Mouse (Mus musculus) olfactory bulb, adult 2 months (tissue): ENCODE measurements around the gene Gm9821. TPM values are rescaled to one million over a fixed set of nuclear protein-coding genes. Genes with fewer than 3 reads are reported as not detected.

ENCODE experiments used
- H3K27ac ChIP-seq: fragments of 200-500 bp; 2 replicates; pipeline ENCODE4 v1.5.1; 2012; ENCODE audit warnings: low read depth, low read length; ENCODE audit not compliant: insufficient read depth
- H3K4me1 ChIP-seq: fragments of 200-500 bp; 2 replicates; pipeline ENCODE4 v1.6.1; 2012; ENCODE audit warnings: low read length; ENCODE audit not compliant: control insufficient read depth, insufficient read depth
- H3K4me3 ChIP-seq: fragments of 200-500 bp; 2 replicates; pipeline ENCODE4 v1.5.1; 2012; ENCODE audit warnings: mild to moderate bottlenecking, low read depth, low read length, moderate library complexity; ENCODE audit not compliant: insufficient read depth
- CTCF ChIP-seq: fragments of 200-500 bp; IDR thresholded peaks from 2 replicates; pipeline ENCODE4 v1.5.1; 2012; ENCODE audit warnings: low read depth, mild to moderate bottlenecking, low read length, moderate library complexity; ENCODE audit not compliant: insufficient read depth
- POLR2A ChIP-seq: fragments of 200-500 bp; IDR thresholded peaks from 2 replicates; pipeline ENCODE4 v1.6.1; 2012; ENCODE audit warnings: mild to moderate bottlenecking, low read depth, low read length, moderate library complexity; ENCODE audit not compliant: insufficient read depth
- WGBS: fragments of 180-500 bp; shearing (Covaris S2); methylation state at CpG from one replicate; pipeline ENCODE4 v1.1.7; 2018; 5-methylcytosine and 5-hydroxymethylcytosine counted together
- polyA plus RNA-seq: library from polyadenylated mRNA; stranded (reverse); fragments of >200 nt; gene quantifications from 2 replicates; pipeline ENCODE4 v1.2.4, GENCODE M21; 2012; ENCODE audit warnings: low replicate concordance; ENCODE audit not compliant: missing spikeins, insufficient read depth, insufficient read length

The Gm9821 gene
- polyA plus RNA-seq, 1 experiment = not detected

DNA sequence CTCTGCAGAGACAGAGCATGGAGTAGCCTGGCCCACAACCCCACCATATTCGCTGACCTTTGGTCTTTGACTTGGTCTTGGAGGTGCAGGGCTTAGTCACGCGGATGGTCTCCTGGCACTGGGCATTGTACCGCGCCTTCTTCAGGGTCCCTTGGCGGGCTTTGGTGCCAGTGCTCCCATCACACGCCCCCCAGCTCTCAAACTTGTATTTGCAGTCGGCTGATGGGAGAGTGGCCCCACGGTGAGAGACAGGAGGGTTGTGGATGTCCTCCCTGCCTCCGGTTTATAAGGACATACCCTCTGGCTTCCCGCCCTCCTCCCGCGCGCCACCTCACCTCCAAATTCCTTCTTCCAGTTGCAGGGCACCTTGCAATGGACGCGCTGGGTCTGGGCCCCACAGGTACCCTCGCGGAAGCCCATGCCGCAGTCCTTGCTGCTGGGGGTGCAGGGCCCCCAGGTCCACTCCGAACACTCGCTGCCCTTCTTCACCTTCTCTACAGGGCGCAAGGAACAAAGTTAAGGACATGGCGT is 14.7 kb upstream of the Gm9821 start:
- TF ChIP-seq CTCF = no peak
- TF ChIP-seq POLR2A = no peak
- peaks cover 78% of the 10 kb centered on the region for H3K4me1 ChIP-seq
- 44% methylated on average over 23 of the region's 23 CpGs for WGBS
- H3K27ac ChIP-seq = peak overlapping the region; percentile 27; the same call in 1 of the 2 replicates
- H3K4me3 ChIP-seq = peak overlapping the region; percentile 22

DNA sequence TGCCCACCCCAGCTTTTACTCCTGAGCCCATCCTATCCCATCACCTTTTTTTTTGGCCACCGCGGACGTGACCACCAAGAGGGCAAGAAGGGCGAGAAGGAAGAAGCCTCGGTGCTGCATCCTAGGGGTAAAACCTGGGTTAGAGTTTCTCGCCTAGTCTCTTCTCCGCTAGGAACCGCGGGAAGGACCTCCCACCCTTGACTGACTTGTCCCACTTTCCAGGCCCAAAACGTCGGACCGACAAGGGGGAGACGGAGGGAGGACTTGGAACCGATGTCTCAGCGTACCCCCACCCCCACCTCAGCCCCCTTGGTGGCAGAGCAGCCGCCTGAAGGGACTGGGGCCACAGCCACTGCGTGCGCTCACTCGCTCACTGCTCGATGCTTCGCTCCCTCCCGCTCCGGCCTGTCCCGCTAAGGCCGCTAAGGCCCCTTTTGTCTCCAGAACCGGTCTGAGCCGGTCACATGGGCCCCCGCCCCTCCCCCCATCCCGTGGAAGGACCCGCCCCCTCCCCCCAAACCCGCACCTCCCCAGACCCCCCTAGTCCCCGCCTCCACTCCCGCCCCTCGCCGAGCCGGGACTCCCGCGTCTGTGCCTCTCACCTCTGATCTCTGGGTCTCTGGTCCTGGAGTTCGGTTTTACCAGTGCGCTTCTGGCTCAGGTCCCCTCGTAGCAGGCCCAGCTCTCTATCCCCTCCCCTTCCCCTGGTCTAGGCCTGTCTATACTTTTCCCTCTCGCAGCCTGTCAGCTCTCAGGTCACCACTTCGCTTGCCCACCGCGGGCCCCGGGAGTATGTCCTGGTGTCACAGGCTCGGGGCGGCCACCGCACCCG is 14.0 kb upstream of the Gm9821 start:
- no peak for TF ChIP-seq POLR2A
- H3K27ac ChIP-seq = peak overlapping the region; percentile 27; the same call in 1 of the 2 replicates
- 20% methylated on average over 48 of the region's 50 CpGs for WGBS
- peaks cover 78% of the 10 kb centered on the region for H3K4me1 ChIP-seq
- peak overlapping the region; percentile 22 for H3K4me3 ChIP-seq

DNA sequence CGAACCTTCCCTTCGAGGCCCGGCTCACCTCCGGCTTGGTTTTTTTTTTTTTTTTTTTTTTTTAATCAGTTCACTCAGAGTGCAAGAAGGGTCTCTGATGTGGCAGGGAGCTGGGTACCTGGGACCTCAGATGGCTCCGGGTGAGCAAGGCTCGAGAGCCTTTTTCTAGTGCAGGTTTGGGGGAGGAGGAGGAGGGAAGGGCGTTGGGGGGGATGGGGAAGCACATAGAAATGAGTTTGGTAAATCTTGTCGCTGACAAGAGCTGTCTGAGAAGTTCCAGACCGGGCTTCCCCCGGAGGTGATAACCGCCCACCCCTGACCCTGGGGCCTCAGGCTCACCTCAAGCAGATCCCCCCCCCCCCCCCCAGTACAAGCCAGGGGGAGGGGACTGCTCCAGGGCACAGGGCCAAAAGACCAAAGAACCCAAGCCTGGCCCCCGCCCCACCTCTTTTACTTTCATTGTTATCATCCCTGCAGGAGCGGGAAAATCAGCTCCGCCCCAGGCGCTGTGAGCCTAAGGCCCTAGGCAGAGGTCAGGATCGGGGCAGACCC is 13.3 kb upstream of the Gm9821 start, which contains the start of gene Mdk:
Gene Mdk (minus strand): TSS at position 138 of the 552 bp plus-strand sequence.
- Histone ChIP-seq H3K4me1 (peaks cover 79% of the 10 kb centered on the region), H3K27ac (peak within 1 kb of the TSS; percentile 27; the same call in 1 of the 2 replicates), H3K4me3 (peak within 1 kb of the TSS; percentile 22)
- TF ChIP-seq POLR2A (no peak), CTCF (no peak)
- WGBS = 25% methylated on average over 16 of the region's 16 CpGs

DNA sequence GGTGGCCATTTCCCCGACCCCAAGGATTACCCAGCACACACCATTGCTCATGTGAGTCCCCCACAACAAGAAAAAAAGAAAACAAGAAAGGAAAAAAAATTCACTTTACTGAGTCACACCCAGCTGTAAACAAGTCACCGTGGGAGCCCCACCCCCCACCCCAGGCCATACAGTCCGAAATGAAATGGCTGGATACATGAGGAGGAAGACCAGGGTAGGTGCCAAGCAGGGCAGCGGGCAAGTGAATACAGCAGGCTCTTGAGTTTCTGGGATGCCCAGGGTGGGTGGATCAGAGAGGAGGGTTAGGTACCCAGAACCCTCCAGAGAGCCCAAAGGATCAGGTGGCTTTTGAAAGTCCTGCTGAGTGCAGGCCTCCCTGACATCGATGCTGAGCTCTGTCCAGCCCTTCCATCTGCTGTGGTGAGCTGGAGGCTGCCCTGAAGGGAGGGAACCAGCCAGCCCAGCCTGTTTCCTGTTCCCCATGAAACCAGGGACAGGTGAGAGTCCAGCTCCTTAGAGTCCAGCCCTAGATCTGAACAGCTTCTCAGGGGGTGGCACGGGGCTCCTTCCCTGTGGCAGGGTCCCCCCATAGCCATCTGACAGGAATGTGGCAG is 12.7 kb upstream of the Gm9821 start:
- TF ChIP-seq CTCF = no peak
- TF ChIP-seq POLR2A = no peak
- no peak overlapping the region for H3K27ac ChIP-seq
- H3K4me1 ChIP-seq = peaks cover 73% of the 10 kb centered on the region
- H3K4me3 ChIP-seq = no peak overlapping the region
- 31% methylated on average over 6 of the region's 6 CpGs for WGBS

DNA sequence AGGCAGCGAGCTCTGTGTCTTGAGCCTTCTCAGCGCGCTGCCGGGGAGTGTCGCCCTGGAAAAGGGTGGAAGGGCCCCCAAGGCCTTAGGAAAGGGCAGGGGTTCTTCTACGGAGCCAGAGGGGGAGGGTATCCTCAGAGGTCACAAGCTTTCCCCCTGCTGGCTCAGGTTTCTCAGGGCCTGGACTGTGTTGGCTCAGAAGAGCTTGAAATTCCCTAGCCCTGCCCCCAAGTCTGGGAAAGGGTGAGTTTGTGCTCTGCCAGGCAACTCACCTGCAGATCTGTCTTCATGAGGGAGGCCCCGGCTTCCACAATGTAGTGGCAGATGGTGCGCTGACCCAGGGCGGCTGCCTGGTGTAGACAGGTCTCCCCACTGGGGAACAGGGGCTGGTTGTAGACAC is 12.0 kb upstream of the Gm9821 start:
- TF ChIP-seq POLR2A (no peak), CTCF (no peak)
- Histone ChIP-seq H3K27ac (no peak overlapping the region), H3K4me1 (peaks cover 66% of the 10 kb centered on the region), H3K4me3 (no peak overlapping the region)
- WGBS = 76% methylated on average over 9 of the region's 9 CpGs

DNA sequence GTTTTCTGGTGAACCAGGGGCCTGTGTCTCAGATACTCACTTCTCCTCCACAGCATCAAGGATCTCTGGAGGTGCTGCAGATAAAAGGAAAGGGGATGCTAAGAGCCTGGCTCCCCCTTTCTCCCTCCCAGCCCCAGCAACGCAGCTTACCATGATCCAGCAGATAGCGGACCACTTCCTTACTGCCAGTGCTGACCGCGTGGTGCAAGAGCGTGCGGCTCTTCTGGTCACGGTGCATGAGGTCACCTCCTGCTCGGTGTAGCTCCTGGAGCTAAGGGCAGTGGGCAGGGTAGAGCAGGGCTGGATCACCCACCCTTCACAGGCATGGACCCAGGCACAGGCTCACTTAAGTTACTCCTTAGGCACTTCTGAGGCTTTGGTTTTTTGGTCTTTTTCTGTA is 11.5 kb upstream of the Gm9821 start:
- no peak for TF ChIP-seq CTCF
- TF ChIP-seq POLR2A = no peak
- Histone ChIP-seq H3K4me3 (no peak overlapping the region), H3K4me1 (peaks cover 61% of the 10 kb centered on the region), H3K27ac (no peak overlapping the region)
- 69% methylated on average over 8 of the region's 8 CpGs for WGBS

DNA sequence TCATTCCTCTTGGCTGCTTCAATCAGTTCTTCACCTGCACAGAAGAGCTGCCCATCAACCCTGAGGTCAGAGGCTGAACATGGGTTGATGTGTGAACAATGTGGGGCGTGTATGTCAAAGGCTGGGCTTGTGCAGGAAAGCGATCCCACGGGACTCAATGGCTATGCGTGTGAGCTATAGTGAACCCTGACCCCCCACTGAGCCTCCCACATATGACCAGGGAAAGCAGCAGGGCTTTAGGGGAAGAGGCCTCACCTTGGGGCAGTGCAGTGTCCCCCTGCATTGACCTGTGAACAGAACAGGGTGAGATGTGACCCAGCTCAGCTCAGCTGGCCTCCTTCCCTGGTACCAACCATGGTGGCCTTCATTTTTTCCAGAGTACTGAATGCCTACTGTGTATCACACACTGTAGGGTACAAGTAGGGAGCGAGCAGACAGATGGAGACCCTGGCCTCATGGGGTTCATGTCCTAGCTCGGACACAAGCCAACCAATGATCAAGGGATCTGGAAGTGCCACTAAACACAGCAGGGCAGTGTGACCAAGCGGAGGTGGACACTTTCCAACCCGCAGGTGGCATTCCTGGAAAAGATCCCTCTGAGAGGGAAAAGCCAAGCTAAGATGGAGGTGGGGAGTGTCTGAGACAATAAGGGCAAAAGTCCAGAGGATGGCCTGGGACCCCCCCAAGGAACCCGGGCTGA is 10.5 kb upstream of the Gm9821 start:
- Histone ChIP-seq H3K27ac (no peak overlapping the region; the same call in 1 of the 2 replicates), H3K4me3 (no peak overlapping the region), H3K4me1 (peaks cover 64% of the 10 kb centered on the region)
- TF ChIP-seq CTCF (no peak), POLR2A (no peak)
- WGBS = 82% methylated on average over 9 of the region's 9 CpGs

DNA sequence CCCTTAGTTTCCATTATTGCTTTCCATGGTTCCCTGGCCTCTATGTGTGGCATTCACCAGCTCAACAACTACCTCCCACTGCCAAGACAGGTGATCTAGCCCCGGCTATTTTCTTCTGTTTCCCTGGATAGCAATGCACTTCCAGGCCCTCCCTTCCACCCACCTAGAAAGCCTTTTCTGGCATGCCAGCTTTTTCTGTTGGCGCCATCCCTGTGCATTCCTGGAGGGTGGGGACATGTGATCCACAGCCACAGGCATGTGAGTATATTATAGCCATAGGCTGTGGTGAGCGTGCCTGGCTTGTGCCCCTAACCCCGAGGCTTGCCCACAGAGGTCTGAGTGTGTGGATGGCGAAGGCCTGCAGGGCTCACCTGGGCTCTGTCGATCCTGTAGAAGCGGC is 9.3 kb upstream of the Gm9821 start:
- 67% methylated on average over 7 of the region's 7 CpGs for WGBS
- Histone ChIP-seq H3K4me1 (peaks cover 54% of the 10 kb centered on the region), H3K4me3 (no peak overlapping the region), H3K27ac (peak overlapping the region; percentile 44)
- TF ChIP-seq POLR2A = no peak
